Mouse (Mus musculus) forebrain, embryonic 11.5 days (tissue): ENCODE data around the gene Gm10638. TPM values are rescaled to one million over a fixed set of nuclear protein-coding genes. Genes with fewer than 3 reads are reported as not detected.

Experiments used
- ATAC-seq: fragments of 200-750 bp; cut with Nextera tagmentation; replicated peaks from 2 replicates; pipeline ENCODE4 v1.8.0; 2017; ENCODE audit warnings: moderate TSS enrichment; ENCODE audit not compliant: low FRiP score
- DNase-seq: peaks from one replicate; pipeline ENCODE4 v3.0.0-alpha.2; 2017; ENCODE audit warnings: low spot score
- H3K27ac ChIP-seq: fragments of 300-500 bp; sonication (generic); 2 replicates; pipeline ENCODE4 v1.5.1; 2014; ENCODE audit warnings: low read depth, low read length
- H3K27me3 ChIP-seq: fragments of 300-500 bp; sonication (generic); 2 replicates; pipeline ENCODE4 v1.6.1; 2014; ENCODE audit warnings: mild to moderate bottlenecking, low read length, mixed read lengths; ENCODE audit not compliant: control insufficient read depth, insufficient read depth
- H3K36me3 ChIP-seq: fragments of 300-500 bp; sonication (generic); 2 replicates; pipeline ENCODE4 v1.6.1; 2014; ENCODE audit warnings: mild to moderate bottlenecking, low read length, moderate library complexity, mixed read lengths; ENCODE audit not compliant: control insufficient read depth, insufficient read depth
- H3K4me1 ChIP-seq: fragments of 300-500 bp; sonication (generic); replicated peaks from 2 replicates; pipeline ENCODE4 v1.6.1; 2014; ENCODE audit warnings: low read length, mixed read lengths; ENCODE audit not compliant: control insufficient read depth, insufficient read depth
- H3K4me2 ChIP-seq: fragments of 300-500 bp; sonication (generic); 2 replicates; pipeline ENCODE4 v1.6.1; 2014; ENCODE audit warnings: low read depth, mild to moderate bottlenecking, low read length, moderate library complexity, mixed read lengths; ENCODE audit not compliant: severe bottlenecking
- H3K4me3 ChIP-seq: fragments of 300-500 bp; sonication (generic); 2 replicates; pipeline ENCODE4 v1.5.1; 2014; ENCODE audit warnings: low read depth, low read length
- H3K9ac ChIP-seq: fragments of 300-500 bp; sonication (generic); 2 replicates; pipeline ENCODE4 v1.6.1; 2014; ENCODE audit warnings: low read length
- H3K9me3 ChIP-seq: fragments of 300-500 bp; sonication (generic); 2 replicates; pipeline ENCODE4 v1.6.1; 2016; ENCODE audit warnings: low read length, mixed read lengths; ENCODE audit not compliant: control insufficient read depth
- WGBS: fragments of 180-500 bp; shearing (Covaris S2); extraction: QIAGEN DNeasy Blood & Tissue Kit; methylation state at CpG from one replicate; pipeline ENCODE4 v1.1.7; 2014; 5-methylcytosine and 5-hydroxymethylcytosine counted together
- polyA plus RNA-seq: library from polyadenylated mRNA; unstranded; fragments of >200 nt; fragmentation: Nextera tagmentation; extraction: Ambion mirVana; gene quantifications from 2 replicates; pipeline ENCODE4 v1.2.1, GENCODE M21; 2014

The Gm10638 gene
- polyA plus RNA-seq, 1 experiment from 2014 or later, result 6.6 TPM

GRCm38 (mm10) chr8:86787891-86788420, 42.5 kb downstream of the Gm10638 start:
- Histone ChIP-seq H3K9ac (no peak overlapping the region), H3K36me3 (no peaks in the 10 kb centered on the region), H3K27ac (no peak overlapping the region), H3K4me2 (no peak overlapping the region), H3K4me1 (no peaks in the 10 kb centered on the region), H3K27me3 (no peaks in the 10 kb centered on the region), H3K4me3 (no peak overlapping the region), H3K9me3 (no peaks in the 10 kb centered on the region)
- 88% methylated on average over 12 of the region's 12 CpGs for WGBS
- ATAC-seq (no peak), DNase-seq (no peak)

DNA sequence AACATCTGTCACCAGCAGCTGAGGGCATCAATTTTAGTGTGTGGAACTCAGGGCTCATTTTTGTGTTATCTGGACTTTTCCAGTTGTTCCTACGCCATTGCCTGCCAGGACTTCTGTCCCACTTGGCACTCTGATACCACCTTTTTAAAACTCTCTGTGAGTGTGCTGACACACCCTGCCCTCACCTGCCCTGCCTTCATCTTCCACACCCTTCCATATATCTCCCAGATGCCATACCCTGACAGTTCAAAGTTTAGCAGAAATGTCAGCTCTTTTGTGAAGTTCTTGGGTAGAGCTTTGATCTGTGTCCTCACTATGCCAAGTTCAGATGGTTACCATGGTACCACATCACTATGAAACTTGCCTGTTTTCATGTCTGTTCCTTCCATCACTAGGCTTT, 44.1 kb downstream of the Gm10638 start:
- 83% methylated on average over 1 of the region's 1 CpGs for WGBS
- H3K4me2 ChIP-seq, result no peak overlapping the region
- ATAC-seq, result no peak

GRCm38 (mm10) chr8:86791542-86791941, 46.0 kb downstream of the Gm10638 start:
- no peak for ATAC-seq
- Histone ChIP-seq H3K9ac (no peak overlapping the region), H3K4me3 (no peak overlapping the region), H3K27ac (no peak overlapping the region), H3K4me1 (no peaks in the 10 kb centered on the region), H3K27me3 (no peaks in the 10 kb centered on the region), H3K4me2 (no peak overlapping the region), H3K9me3 (no peaks in the 10 kb centered on the region), H3K36me3 (no peaks in the 10 kb centered on the region)
- 74% methylated on average over 6 of the region's 6 CpGs for WGBS
- no peak for DNase-seq

More for the DNA sequence above, 44.1 kb downstream of the Gm10638 start:
- no peak overlapping the region for H3K27ac ChIP-seq
- DNase-seq, result no peak
- no peak overlapping the region for H3K9ac ChIP-seq
- H3K4me1 ChIP-seq, result no peaks in the 10 kb centered on the region
- H3K9me3 ChIP-seq, result no peaks in the 10 kb centered on the region
- H3K36me3 ChIP-seq, result no peaks in the 10 kb centered on the region
- no peak overlapping the region for H3K4me3 ChIP-seq
- H3K27me3 ChIP-seq, result no peaks in the 10 kb centered on the region

DNA sequence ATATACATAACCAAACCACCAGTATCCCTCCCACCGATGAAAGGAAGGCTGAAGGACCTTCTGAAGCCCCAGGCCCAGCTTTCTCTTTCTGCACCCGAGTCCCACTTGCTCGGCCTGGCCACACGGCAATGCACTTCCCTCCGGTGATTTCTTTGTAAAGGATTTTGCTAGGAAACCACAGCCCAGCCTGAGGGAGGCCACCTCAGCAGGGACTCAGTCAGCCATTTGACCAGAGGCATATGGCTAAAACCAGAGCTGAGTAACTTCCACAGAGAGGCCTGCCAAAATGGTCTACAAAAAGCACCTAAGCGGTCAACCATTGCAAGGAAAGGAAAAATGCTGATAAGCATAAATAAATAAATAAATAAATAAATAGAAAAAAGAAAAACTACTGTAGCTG, 49.2 kb downstream of the Gm10638 start:
- H3K27me3 ChIP-seq, result no peaks in the 10 kb centered on the region
- 52% methylated on average over 6 of the region's 6 CpGs for WGBS
- no peaks in the 10 kb centered on the region for H3K4me1 ChIP-seq
- no peak overlapping the region for H3K4me3 ChIP-seq
- H3K36me3 ChIP-seq, result no peaks in the 10 kb centered on the region
- no peak overlapping the region for H3K4me2 ChIP-seq
- H3K9me3 ChIP-seq, result no peaks in the 10 kb centered on the region
- H3K27ac ChIP-seq, result no peak overlapping the region
- no peak overlapping the region for H3K9ac ChIP-seq
- DNase-seq, result no peak
- ATAC-seq, result no peak

Other genes starting within 250 kb of the Gm10638 start
- gene Abcc12, start 165.0 kb upstream of the Gm10638 start, polyA plus RNA-seq, result 0.11 TPM in 2 replicates
- gene Lonp2, start 121.7 kb upstream of the Gm10638 start, polyA plus RNA-seq, result 55.5 and 57.1 TPM in 2 replicates
- 71.2 and 72.5 TPM in 2 replicates for gene Siah1a, start 235 bp downstream of the Gm10638 start, polyA plus RNA-seq
- gene N4bp1, start 139.6 kb downstream of the Gm10638 start, polyA plus RNA-seq, result 11.3 and 12.3 TPM in 2 replicates